Mouse (Mus musculus): ENCODE measurements around the gene Wwc1. TPM values are rescaled to one million over a fixed set of nuclear protein-coding genes. Genes with fewer than 3 reads are reported as not detected.
"Not testable (repeated sequence)": the region's sequence is repeated elsewhere in the genome, so short reads cannot be mapped to it uniquely, and the experiment has no call there.

Wwc1 gene
- polyA plus RNA-seq, 1 experiment from 2014 or later, result 4.1 TPM

DNA sequence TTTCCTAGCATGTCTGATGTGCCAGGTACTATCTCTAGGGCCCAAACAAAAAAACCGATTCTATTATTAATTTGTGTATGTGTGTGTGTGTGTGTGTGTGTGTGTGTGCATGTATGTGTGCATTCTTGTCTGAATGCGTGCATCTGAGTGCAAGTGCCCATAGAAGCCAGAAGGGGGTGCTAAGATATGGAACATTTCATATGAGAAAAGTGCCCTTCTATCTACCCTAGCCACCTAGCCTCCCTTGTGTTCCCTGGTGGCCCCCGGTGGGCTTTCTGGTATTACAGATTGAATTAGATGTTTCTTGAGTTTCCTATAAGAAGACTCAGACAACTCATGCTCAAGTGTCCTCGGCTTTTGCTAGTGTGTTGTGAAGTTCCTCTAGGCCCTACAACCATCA is 126.7 kb downstream of the Wwc1 start:
- no peak overlapping the region for H3K27ac ChIP-seq (replicated peaks; ENCODE audit: low read depth, low read length)
- H3K4me1 ChIP-seq (ENCODE audit: control insufficient read depth, insufficient read depth, low read length), result no peaks in the 10 kb centered on the region; the same call in 1 of the 2 replicates
- H3K9me3 ChIP-seq (ENCODE audit: control insufficient read depth, low read length), result no peaks in the 10 kb centered on the region
- 96% methylated on average over 4 of the region's 4 CpGs for WGBS
- DNase-seq (ENCODE audit: low spot score) (no peak), ATAC-seq (ENCODE audit: low read depth) (no peak)
- H3K4me3 ChIP-seq (ENCODE audit: low read depth, low read length), result no peak overlapping the region
- H3K27me3 ChIP-seq (replicated peaks; ENCODE audit: control insufficient read depth, insufficient read depth, low read length), result no peaks in the 10 kb centered on the region
- 0 out of 2 replicates have a peak, but pooled peaks cover 9% of the 10 kb centered on the region for H3K36me3 ChIP-seq (ENCODE audit: control insufficient read depth, insufficient read depth, low read length)
- no peak overlapping the region for H3K9ac ChIP-seq (ENCODE audit: low read depth, low read length)
- H3K4me2 ChIP-seq (ENCODE audit: low read depth, low read length), result no peak overlapping the region

DNA sequence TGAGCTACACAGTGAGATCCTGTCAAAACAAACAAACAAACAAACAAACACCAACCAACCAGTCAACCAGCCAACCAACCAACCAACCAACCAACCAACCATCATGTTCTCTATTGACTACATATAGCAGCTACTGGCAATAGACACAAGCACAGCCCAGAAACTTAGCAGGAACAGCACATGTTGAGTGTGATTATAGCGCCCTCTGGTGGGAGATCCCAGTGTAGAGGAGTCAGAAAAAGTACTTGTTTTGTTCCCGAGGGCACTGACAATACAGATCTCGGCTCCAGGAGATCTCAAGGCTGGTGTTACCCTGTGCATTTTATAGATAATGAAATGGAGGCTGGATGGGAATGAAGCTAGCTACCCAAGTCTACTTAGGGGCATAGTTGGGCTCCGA is 127.6 kb downstream of the Wwc1 start:
- no peaks in the 10 kb centered on the region for H3K9me3 ChIP-seq (ENCODE audit: control insufficient read depth, low read length)
- no peak overlapping the region for H3K4me3 ChIP-seq (ENCODE audit: low read depth, low read length)
- ATAC-seq (ENCODE audit: low read depth) (no peak), DNase-seq (ENCODE audit: low spot score) (peak; percentile 43)
- no peaks in the 10 kb centered on the region; the same call in 1 of the 2 replicates for H3K4me1 ChIP-seq (ENCODE audit: control insufficient read depth, insufficient read depth, low read length)
- H3K27me3 ChIP-seq (replicated peaks; ENCODE audit: control insufficient read depth, insufficient read depth, low read length), result no peaks in the 10 kb centered on the region
- WGBS, result 51% methylated on average over 4 of the region's 4 CpGs
- H3K9ac ChIP-seq (ENCODE audit: low read depth, low read length), result no peak overlapping the region
- H3K4me2 ChIP-seq (ENCODE audit: low read depth, low read length), result no peak overlapping the region
- H3K36me3 ChIP-seq (ENCODE audit: control insufficient read depth, insufficient read depth, low read length), result 0 out of 2 replicates have a peak, but pooled peaks cover 9% of the 10 kb centered on the region
- H3K27ac ChIP-seq (replicated peaks; ENCODE audit: low read depth, low read length), result no peak overlapping the region

DNA sequence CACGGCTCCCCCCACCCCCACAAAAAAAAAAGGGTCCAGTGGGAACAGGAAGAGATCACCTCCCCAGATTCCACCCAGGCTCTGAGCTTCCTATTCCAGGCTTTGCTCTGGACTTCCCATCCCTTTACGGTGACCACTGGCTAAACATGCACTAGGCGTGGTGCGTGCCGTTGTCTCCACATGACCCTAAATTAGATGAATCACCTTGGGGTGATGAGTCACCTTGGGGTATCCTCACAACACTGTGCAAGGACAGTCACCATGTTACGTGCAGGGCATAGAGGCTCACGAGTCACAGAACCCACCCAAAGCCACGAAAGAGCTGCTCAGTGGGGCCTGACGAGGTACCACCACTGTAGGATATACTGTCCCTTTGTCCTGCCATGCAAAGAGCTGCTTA is 136.0 kb downstream of the Wwc1 start:
- Histone ChIP-seq H3K4me2 (ENCODE audit: low read depth, low read length) (no peak overlapping the region), H3K4me3 (ENCODE audit: low read depth, low read length) (no peak overlapping the region), H3K4me1 (ENCODE audit: control insufficient read depth, insufficient read depth, low read length) (no peaks in the 10 kb centered on the region), H3K27me3 (replicated peaks; ENCODE audit: control insufficient read depth, insufficient read depth, low read length) (no peaks in the 10 kb centered on the region), H3K9me3 (ENCODE audit: control insufficient read depth, low read length) (no peaks in the 10 kb centered on the region), H3K27ac (replicated peaks; ENCODE audit: low read depth, low read length) (no peak overlapping the region), H3K9ac (ENCODE audit: low read depth, low read length) (no peak overlapping the region), H3K36me3 (ENCODE audit: control insufficient read depth, insufficient read depth, low read length) (no peaks in the 10 kb centered on the region)
- DNase-seq (ENCODE audit: low spot score) (no peak), ATAC-seq (ENCODE audit: low read depth) (no peak)
- 82% methylated on average over 9 of the region's 9 CpGs for WGBS

DNA sequence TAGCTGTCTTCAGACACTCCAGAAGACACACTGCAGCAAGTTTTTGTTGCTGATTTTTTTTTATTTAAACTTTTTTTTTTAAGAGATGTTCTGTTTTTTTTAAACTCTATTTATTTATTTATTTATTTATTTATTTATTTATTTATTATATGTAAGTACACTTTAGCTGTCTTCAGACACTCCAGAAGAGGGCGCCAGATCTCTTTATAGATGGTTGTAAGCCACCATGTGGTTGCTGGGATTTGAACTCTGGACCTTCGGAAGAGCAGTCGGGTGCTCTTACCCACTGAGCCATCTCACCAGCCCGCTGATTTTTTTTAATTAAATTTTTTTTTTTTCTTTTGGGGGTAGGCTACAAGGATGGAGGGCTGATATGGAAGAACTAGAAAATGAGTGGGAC is 137.8 kb downstream of the Wwc1 start:
- not testable (repeated sequence) for H3K27ac ChIP-seq (replicated peaks; ENCODE audit: low read depth, low read length); H3K36me3 ChIP-seq (ENCODE audit: control insufficient read depth, insufficient read depth, low read length); H3K4me2 ChIP-seq (ENCODE audit: low read depth, low read length); ATAC-seq (ENCODE audit: low read depth); DNase-seq (ENCODE audit: low spot score); H3K4me1 ChIP-seq (ENCODE audit: control insufficient read depth, insufficient read depth, low read length); H3K4me3 ChIP-seq (ENCODE audit: low read depth, low read length); H3K9ac ChIP-seq (ENCODE audit: low read depth, low read length); H3K27me3 ChIP-seq (replicated peaks; ENCODE audit: control insufficient read depth, insufficient read depth, low read length); H3K9me3 ChIP-seq (ENCODE audit: control insufficient read depth, low read length)
- WGBS, result 79% methylated on average over 4 of the region's 4 CpGs

DNA sequence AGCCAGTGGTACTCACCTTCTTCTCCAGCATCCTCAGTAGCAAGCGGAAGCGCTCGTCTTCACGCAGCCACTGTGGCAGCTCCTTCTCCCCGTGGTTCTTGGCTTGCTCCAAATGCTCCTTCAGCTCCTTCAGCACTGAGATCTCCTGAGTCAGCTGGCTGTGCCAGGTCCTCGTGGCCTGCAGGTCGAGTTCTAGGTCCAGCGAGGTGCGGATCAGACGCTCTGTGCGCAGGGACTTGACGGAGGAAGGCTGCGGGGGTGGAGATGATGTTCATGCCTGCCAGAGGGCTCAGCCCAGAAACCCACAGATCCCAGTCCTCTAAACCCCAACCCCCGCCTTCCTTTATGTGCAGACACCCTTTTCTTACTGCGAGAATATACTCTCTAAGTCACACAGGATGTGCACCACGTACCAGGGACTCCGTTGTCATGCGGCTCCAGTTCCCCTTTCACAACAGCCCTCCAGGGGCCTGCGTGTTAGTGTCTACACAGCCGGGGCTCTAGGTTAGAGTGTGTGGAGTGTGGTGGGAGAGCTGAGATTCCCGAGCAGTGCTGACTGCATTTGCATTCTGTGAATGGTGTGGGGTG is 138.5 kb downstream of the Wwc1 start:
- no peak for DNase-seq (ENCODE audit: low spot score)
- ATAC-seq (ENCODE audit: low read depth), result no peak
- H3K4me1 ChIP-seq (ENCODE audit: control insufficient read depth, insufficient read depth, low read length), result no peaks in the 10 kb centered on the region
- WGBS, result 86% methylated on average over 21 of the region's 21 CpGs
- H3K4me3 ChIP-seq (ENCODE audit: low read depth, low read length), result no peak overlapping the region
- H3K36me3 ChIP-seq (ENCODE audit: control insufficient read depth, insufficient read depth, low read length), result no peaks in the 10 kb centered on the region
- no peaks in the 10 kb centered on the region for H3K27me3 ChIP-seq (replicated peaks; ENCODE audit: control insufficient read depth, insufficient read depth, low read length)
- no peak overlapping the region for H3K9ac ChIP-seq (ENCODE audit: low read depth, low read length)
- no peak overlapping the region for H3K27ac ChIP-seq (replicated peaks; ENCODE audit: low read depth, low read length)
- H3K9me3 ChIP-seq (ENCODE audit: control insufficient read depth, low read length), result no peaks in the 10 kb centered on the region
- H3K4me2 ChIP-seq (ENCODE audit: low read depth, low read length), result no peak overlapping the region

DNA sequence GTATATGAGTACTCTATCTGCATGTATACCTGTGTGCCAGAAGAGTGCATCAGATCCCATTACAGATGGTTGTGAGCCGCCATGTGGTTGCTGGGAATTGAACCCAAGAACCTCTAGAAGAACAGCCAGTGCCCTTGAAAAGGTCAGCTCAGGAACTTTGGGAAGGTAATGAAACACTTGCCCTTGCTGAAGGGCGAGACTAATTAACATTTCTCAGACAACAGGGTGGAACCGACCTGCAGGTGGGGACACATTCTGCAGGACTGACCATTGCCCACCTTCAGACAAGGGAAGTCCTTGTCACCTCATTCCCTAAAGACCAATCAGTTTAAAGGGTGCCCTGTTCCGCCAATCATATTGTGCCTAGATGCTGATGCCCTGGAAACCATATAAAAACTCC is 139.5 kb downstream of the Wwc1 start:
- ATAC-seq (ENCODE audit: low read depth); H3K9ac ChIP-seq (ENCODE audit: low read depth, low read length); H3K4me3 ChIP-seq (ENCODE audit: low read depth, low read length); DNase-seq (ENCODE audit: low spot score); H3K4me2 ChIP-seq (ENCODE audit: low read depth, low read length); H3K27ac ChIP-seq (replicated peaks; ENCODE audit: low read depth, low read length); H3K4me1 ChIP-seq (ENCODE audit: control insufficient read depth, insufficient read depth, low read length); H3K9me3 ChIP-seq (ENCODE audit: control insufficient read depth, low read length); H3K27me3 ChIP-seq (replicated peaks; ENCODE audit: control insufficient read depth, insufficient read depth, low read length); H3K36me3 ChIP-seq (ENCODE audit: control insufficient read depth, insufficient read depth, low read length): not testable (repeated sequence)
- WGBS, result 90% methylated on average over 4 of the region's 4 CpGs

DNA sequence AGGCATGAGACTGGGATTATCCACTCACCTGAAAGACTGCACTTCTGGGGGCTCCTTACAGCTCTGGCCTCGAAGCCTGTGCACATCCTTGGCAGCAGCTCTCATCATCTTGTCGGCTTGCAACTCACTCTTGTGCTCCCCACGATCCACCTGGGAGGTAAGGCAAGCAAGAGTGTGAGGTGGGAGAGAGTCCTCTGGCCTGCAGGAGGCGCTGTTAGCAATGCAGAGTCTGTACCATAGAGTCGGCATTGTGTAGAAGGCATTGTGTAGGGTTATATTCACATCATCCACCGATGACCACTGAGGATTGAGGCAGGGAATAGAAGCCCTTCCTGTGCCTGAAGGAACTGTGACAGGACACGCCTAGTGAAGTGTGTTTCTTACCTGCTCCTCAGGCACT is 140.0 kb downstream of the Wwc1 start:
- H3K4me1 ChIP-seq (ENCODE audit: control insufficient read depth, insufficient read depth, low read length), result no peaks in the 10 kb centered on the region
- no peak overlapping the region for H3K4me2 ChIP-seq (ENCODE audit: low read depth, low read length)
- no peak for DNase-seq (ENCODE audit: low spot score)
- H3K36me3 ChIP-seq (ENCODE audit: control insufficient read depth, insufficient read depth, low read length), result no peaks in the 10 kb centered on the region
- H3K27ac ChIP-seq (replicated peaks; ENCODE audit: low read depth, low read length), result no peak overlapping the region
- H3K27me3 ChIP-seq (replicated peaks; ENCODE audit: control insufficient read depth, insufficient read depth, low read length), result no peaks in the 10 kb centered on the region
- no peak overlapping the region for H3K9ac ChIP-seq (ENCODE audit: low read depth, low read length)
- no peak overlapping the region for H3K4me3 ChIP-seq (ENCODE audit: low read depth, low read length)
- no peaks in the 10 kb centered on the region for H3K9me3 ChIP-seq (ENCODE audit: control insufficient read depth, low read length)
- no peak for ATAC-seq (ENCODE audit: low read depth)
- WGBS, result 84% methylated on average over 6 of the region's 7 CpGs

DNA sequence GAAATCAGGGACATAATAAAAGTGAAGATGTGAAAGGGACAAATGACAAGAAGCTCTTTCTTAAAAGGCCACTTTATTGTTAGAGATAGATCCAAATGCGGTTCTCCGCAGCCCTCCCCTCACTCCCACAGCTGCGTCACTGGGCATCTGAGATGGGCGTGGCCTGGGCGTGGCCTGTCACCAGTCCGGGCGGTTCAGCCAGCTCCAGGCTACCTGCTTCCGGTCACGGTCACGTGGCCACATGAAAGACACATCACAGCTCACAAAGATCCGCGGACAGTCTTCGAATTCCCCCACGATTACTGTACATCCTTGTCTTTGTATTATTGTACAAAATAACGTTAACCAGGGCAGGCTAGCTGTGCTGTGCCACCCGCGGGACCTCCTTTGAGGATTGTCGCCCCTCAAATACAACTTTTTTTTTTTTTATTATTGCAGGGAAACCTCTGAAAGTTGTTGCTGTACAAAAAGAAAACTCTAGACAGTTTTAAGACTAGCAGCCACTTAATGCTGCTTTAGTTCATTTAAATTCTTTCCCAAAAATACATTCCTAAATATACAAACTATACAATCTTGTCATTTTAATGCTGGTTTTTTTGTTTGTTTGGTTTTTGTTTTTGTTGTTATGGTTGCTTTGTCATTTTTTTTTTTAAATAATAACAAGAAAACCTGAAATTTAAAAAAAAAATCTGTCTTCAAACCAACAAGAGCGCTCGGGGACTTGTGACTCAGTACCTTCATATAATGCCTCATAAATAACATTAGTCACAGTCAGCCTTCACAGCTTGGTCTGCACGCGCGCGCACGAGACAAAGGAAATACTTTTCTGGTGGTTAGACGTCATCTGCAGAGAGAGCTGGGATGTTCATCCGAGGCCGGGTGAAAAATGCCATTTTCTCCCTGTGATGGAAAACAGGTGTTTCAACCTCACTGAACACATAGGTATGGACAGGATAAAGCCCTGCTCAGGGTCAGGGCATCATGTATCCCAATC is 141.7 kb downstream of the Wwc1 start:
- ATAC-seq (ENCODE audit: low read depth), result peak; percentile 86
- H3K36me3 ChIP-seq (ENCODE audit: control insufficient read depth, insufficient read depth, low read length), result no peaks in the 10 kb centered on the region
- no peaks in the 10 kb centered on the region for H3K9me3 ChIP-seq (ENCODE audit: control insufficient read depth, low read length)
- H3K27me3 ChIP-seq (replicated peaks; ENCODE audit: control insufficient read depth, insufficient read depth, low read length), result no peaks in the 10 kb centered on the region
- H3K4me3 ChIP-seq (ENCODE audit: low read depth, low read length), result peak overlapping the region; percentile 35
- 0 out of 2 replicates have a peak overlapping the region, but pooled peaks have one; percentile 28 for H3K27ac ChIP-seq (replicated peaks; ENCODE audit: low read depth, low read length)
- peak; percentile 94 for DNase-seq (ENCODE audit: low spot score)
- WGBS, result 19% methylated on average over 26 of the region's 28 CpGs
- H3K9ac ChIP-seq (ENCODE audit: low read depth, low read length), result peak overlapping the region; percentile 45
- H3K4me1 ChIP-seq (ENCODE audit: control insufficient read depth, insufficient read depth, low read length), result no peaks in the 10 kb centered on the region
- H3K4me2 ChIP-seq (ENCODE audit: low read depth, low read length), result peak overlapping the region; percentile 66

Measured in embryonic facial prominence, embryonic 14.5 days (tissue).